Mouse (Mus musculus): ENCODE measurements around the gene Iqca. TPM values are rescaled to one million over a fixed set of nuclear protein-coding genes. Genes with fewer than 3 reads are reported as not detected.

Iqca gene
- polyA plus RNA-seq, 1 experiment from 2014 or later, result 0.24 TPM

DNA sequence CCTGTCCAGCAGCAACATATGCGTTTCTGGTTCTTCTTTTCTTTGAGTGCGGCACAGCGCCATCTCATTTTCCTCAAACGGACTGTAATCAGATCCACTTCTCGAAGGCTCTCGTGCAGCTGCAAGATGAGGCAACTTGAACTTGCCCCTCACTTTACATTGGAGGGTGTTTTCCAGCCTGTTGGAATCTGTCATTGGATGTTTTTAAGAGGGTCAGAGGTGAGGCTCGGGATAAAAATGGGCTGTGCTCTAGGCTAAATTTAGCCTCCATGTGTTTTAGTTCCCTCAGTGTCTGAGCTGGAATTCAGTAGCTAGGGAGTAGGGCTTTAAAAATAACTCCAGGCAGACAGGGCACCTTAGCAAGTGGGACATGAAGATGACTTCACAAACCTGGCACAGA lies 155.1 kb downstream of the Iqca start:
- peaks cover 14% of the 10 kb centered on the region for H3K27me3 ChIP-seq (replicated peaks)
- no peaks in the 10 kb centered on the region for H3K9me3 ChIP-seq
- H3K4me2 ChIP-seq (replicated peaks), result no peak overlapping the region
- H3K36me3 ChIP-seq, result no peaks in the 10 kb centered on the region
- 32% methylated on average over 7 of the region's 7 CpGs for WGBS
- no peak overlapping the region for H3K27ac ChIP-seq
- no peak for ATAC-seq
- no peaks in the 10 kb centered on the region for H3K4me1 ChIP-seq (replicated peaks)
- H3K4me3 ChIP-seq (replicated peaks), result no peak overlapping the region
- no peak overlapping the region for H3K9ac ChIP-seq

DNA sequence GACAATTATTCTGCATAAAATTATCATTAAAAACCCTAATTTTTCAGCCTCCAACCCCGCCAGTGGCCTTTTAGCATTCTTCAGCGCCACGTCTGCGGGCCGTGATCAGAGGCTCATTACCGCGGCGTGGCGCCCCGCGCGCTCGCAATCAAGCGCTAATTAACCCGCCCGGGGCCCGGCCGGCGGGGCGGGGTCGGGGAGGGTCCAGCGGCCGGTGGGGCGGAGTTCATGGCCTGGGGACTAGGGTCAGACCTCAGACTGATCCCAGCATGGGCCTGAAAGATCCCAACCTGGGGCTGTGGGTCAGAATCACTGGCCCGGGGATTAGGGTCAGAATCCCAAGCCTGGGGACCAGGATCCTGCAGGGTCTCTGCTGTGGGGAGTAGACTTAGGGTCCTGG lies 160.9 kb downstream of the Iqca start:
- H3K4me3 ChIP-seq (replicated peaks), result no peak overlapping the region; the same call in 1 of the 2 replicates
- no peaks in the 10 kb centered on the region; the same call in 1 of the 2 replicates for H3K4me1 ChIP-seq (replicated peaks)
- peak overlapping the region; percentile 45 for H3K4me2 ChIP-seq (replicated peaks)
- no peaks in the 10 kb centered on the region for H3K36me3 ChIP-seq
- peaks cover 31% of the 10 kb centered on the region for H3K27me3 ChIP-seq (replicated peaks)
- ATAC-seq, result no peak
- 3% methylated on average over 25 of the region's 25 CpGs for WGBS
- H3K27ac ChIP-seq, result no peak overlapping the region
- H3K9ac ChIP-seq, result no peak overlapping the region
- H3K9me3 ChIP-seq, result no peaks in the 10 kb centered on the region

Other genes with a start within 250 kb of the Iqca start
- 0.09 and 0.15 TPM in 2 replicates for gene Gbx2, start 222.2 kb downstream of the Iqca start, polyA plus RNA-seq (2015; fragmentation: Nextera tagmentation; extraction: Ambion mirVana)
- 0.04 TPM in 1 of 2 replicates, not detected in the other for gene Asb18, start 138.7 kb downstream of the Iqca start, polyA plus RNA-seq (2015; fragmentation: Nextera tagmentation; extraction: Ambion mirVana)
- 13.0 and 13.3 TPM in 2 replicates for gene Ackr3, start 50.6 kb upstream of the Iqca start, polyA plus RNA-seq (2015; fragmentation: Nextera tagmentation; extraction: Ambion mirVana)